Mouse (Mus musculus): Measurements from ENCODE around the gene Tkfc. TPM values are rescaled to one million over a fixed set of nuclear protein-coding genes. Genes with fewer than 3 reads are reported as not detected.
A peak's percentile ranks its signal among the peaks of the same experiment; 100 is the strongest.

Gene Tkfc
- 17.3 and 20.2 TPM in 2 replicates for polyA plus RNA-seq (2012; rRNA removed)

- peak within 1 kb of the TSS; percentile 83 for H3K4me3 ChIP-seq (ENCODE audit: control insufficient read depth, insufficient read depth, low read length)
- TF ChIP-seq POLR2A (IDR thresholded peaks at IDR 0.05; ENCODE audit: control insufficient read depth, extremely low read depth, insufficient read depth, low read length, poor library complexity) (peak; percentile 94), CTCF (IDR thresholded peaks at IDR 0.05; ENCODE audit: borderline replicate concordance, control insufficient read depth, extremely low read depth, insufficient read depth, low read length, poor library complexity) (peak; percentile 61)
- H3K36me3 ChIP-seq (ENCODE audit: control insufficient read depth, insufficient read depth, low read length), result peaks cover 28% of the 10 kb centered on the region
- H3K27ac ChIP-seq (ENCODE audit: control insufficient read depth, insufficient read depth, low read length), result peak within 1 kb of the TSS; percentile 75
- WGBS, result under 1% methylated on average over 49 of the region's 49 CpGs
- no peaks in the 10 kb centered on the region for H3K27me3 ChIP-seq (ENCODE audit: control insufficient read depth, insufficient read depth, low read length)
- peak; percentile 99 for DNase-seq
- peaks cover 26% of the 10 kb centered on the region for H3K4me1 ChIP-seq (replicated peaks; ENCODE audit: control insufficient read depth, insufficient read depth, low read length)
Measured at GRCm38 (mm10) chr19:10605293-10605900, at the start of gene Tkfc, which contains the start of gene Ddb1. Gene Tkfc, minus strand, starts transcription at chr19:10605654. Gene Ddb1, plus strand, starts transcription at chr19:10605327.

GRCm38 (mm10) chr19:10648156-10648555 is 42.7 kb upstream of the Tkfc start:
- peak; percentile 43 for DNase-seq
- H3K4me3 ChIP-seq (ENCODE audit: control insufficient read depth, insufficient read depth, low read length), result no peak overlapping the region
- 25% methylated on average over 8 of the region's 8 CpGs for WGBS

GRCm38 (mm10) chr19:10645616-10646015 is 40.2 kb upstream of the Tkfc start:
- no peak for TF ChIP-seq CTCF (IDR thresholded peaks at IDR 0.05; ENCODE audit: borderline replicate concordance, control insufficient read depth, extremely low read depth, insufficient read depth, low read length, poor library complexity)
- TF ChIP-seq POLR2A (IDR thresholded peaks at IDR 0.05; ENCODE audit: control insufficient read depth, extremely low read depth, insufficient read depth, low read length, poor library complexity), result no peak
- Histone ChIP-seq H3K27me3 (ENCODE audit: control insufficient read depth, insufficient read depth, low read length) (no peaks in the 10 kb centered on the region), H3K4me3 (ENCODE audit: control insufficient read depth, insufficient read depth, low read length) (no peak overlapping the region), H3K27ac (ENCODE audit: control insufficient read depth, insufficient read depth, low read length) (no peak overlapping the region), H3K36me3 (ENCODE audit: control insufficient read depth, insufficient read depth, low read length) (no peaks in the 10 kb centered on the region), H3K4me1 (replicated peaks; ENCODE audit: control insufficient read depth, insufficient read depth, low read length) (peaks cover 49% of the 10 kb centered on the region)
- 97% methylated on average over 2 of the region's 2 CpGs for WGBS
- no peak for DNase-seq

More at GRCm38 (mm10) chr19:10648156-10648555, 42.7 kb upstream of the Tkfc start:
- Histone ChIP-seq H3K27ac (ENCODE audit: control insufficient read depth, insufficient read depth, low read length) (no peak overlapping the region), H3K27me3 (ENCODE audit: control insufficient read depth, insufficient read depth, low read length) (no peaks in the 10 kb centered on the region), H3K36me3 (ENCODE audit: control insufficient read depth, insufficient read depth, low read length) (no peaks in the 10 kb centered on the region), H3K4me1 (replicated peaks; ENCODE audit: control insufficient read depth, insufficient read depth, low read length) (peaks cover 44% of the 10 kb centered on the region)
- TF ChIP-seq CTCF (IDR thresholded peaks at IDR 0.05; ENCODE audit: borderline replicate concordance, control insufficient read depth, extremely low read depth, insufficient read depth, low read length, poor library complexity) (no peak), POLR2A (IDR thresholded peaks at IDR 0.05; ENCODE audit: control insufficient read depth, extremely low read depth, insufficient read depth, low read length, poor library complexity) (no peak)

GRCm38 (mm10) chr19:10640589-10641378 is 35.3 kb upstream of the Tkfc start:
- no peaks in the 10 kb centered on the region for H3K27me3 ChIP-seq (ENCODE audit: control insufficient read depth, insufficient read depth, low read length)
- H3K27ac ChIP-seq (ENCODE audit: control insufficient read depth, insufficient read depth, low read length), result no peak overlapping the region
- TF ChIP-seq POLR2A (IDR thresholded peaks at IDR 0.05; ENCODE audit: control insufficient read depth, extremely low read depth, insufficient read depth, low read length, poor library complexity), result no peak
- no peaks in the 10 kb centered on the region for H3K36me3 ChIP-seq (ENCODE audit: control insufficient read depth, insufficient read depth, low read length)
- 30% methylated on average over 13 of the region's 13 CpGs for WGBS
- H3K4me3 ChIP-seq (ENCODE audit: control insufficient read depth, insufficient read depth, low read length), result no peak overlapping the region
- peaks cover 35% of the 10 kb centered on the region for H3K4me1 ChIP-seq (replicated peaks; ENCODE audit: control insufficient read depth, insufficient read depth, low read length)
- no peak for DNase-seq

GRCm38 (mm10) chr19:10640080-10640479 is 34.6 kb upstream of the Tkfc start:
- Histone ChIP-seq H3K36me3 (ENCODE audit: control insufficient read depth, insufficient read depth, low read length) (no peaks in the 10 kb centered on the region), H3K27ac (ENCODE audit: control insufficient read depth, insufficient read depth, low read length) (no peak overlapping the region), H3K4me1 (replicated peaks; ENCODE audit: control insufficient read depth, insufficient read depth, low read length) (peaks cover 37% of the 10 kb centered on the region), H3K4me3 (ENCODE audit: control insufficient read depth, insufficient read depth, low read length) (no peak overlapping the region), H3K27me3 (ENCODE audit: control insufficient read depth, insufficient read depth, low read length) (no peaks in the 10 kb centered on the region)
- no peak for TF ChIP-seq POLR2A (IDR thresholded peaks at IDR 0.05; ENCODE audit: control insufficient read depth, extremely low read depth, insufficient read depth, low read length, poor library complexity)
- TF ChIP-seq CTCF (IDR thresholded peaks at IDR 0.05; ENCODE audit: borderline replicate concordance, control insufficient read depth, extremely low read depth, insufficient read depth, low read length, poor library complexity), result no peak
- 7% methylated on average over 5 of the region's 5 CpGs for WGBS
- DNase-seq, result no peak

- WGBS, result 66% methylated on average over 7 of the region's 7 CpGs
- no peaks in the 10 kb centered on the region for H3K27me3 ChIP-seq (ENCODE audit: control insufficient read depth, insufficient read depth, low read length)
- TF ChIP-seq CTCF (IDR thresholded peaks at IDR 0.05; ENCODE audit: borderline replicate concordance, control insufficient read depth, extremely low read depth, insufficient read depth, low read length, poor library complexity) (no peak), POLR2A (IDR thresholded peaks at IDR 0.05; ENCODE audit: control insufficient read depth, extremely low read depth, insufficient read depth, low read length, poor library complexity) (no peak)
- no peak overlapping the region for H3K4me3 ChIP-seq (ENCODE audit: control insufficient read depth, insufficient read depth, low read length)
- DNase-seq, result no peak
- no peaks in the 10 kb centered on the region for H3K36me3 ChIP-seq (ENCODE audit: control insufficient read depth, insufficient read depth, low read length)
- peaks cover 39% of the 10 kb centered on the region for H3K4me1 ChIP-seq (replicated peaks; ENCODE audit: control insufficient read depth, insufficient read depth, low read length)
- no peak overlapping the region for H3K27ac ChIP-seq (ENCODE audit: control insufficient read depth, insufficient read depth, low read length)
Measured at GRCm38 (mm10) chr19:10637840-10638239, 32.4 kb upstream of the Tkfc start.

All from thymus, adult 2 months (tissue).